Mouse (Mus musculus): ENCODE measurements around the gene Scgb3a1. TPM values are rescaled to one million over a fixed set of nuclear protein-coding genes. Genes with fewer than 3 reads are reported as not detected.
A peak's percentile ranks its signal among the peaks of the same experiment; 100 is the strongest.

Gene Scgb3a1
- polyA plus RNA-seq, 1 experiment from 2014 or later = not detected

- H3K4me2 ChIP-seq = no peak overlapping the region
- H3K4me1 ChIP-seq = peaks cover 8% of the 10 kb centered on the region
- H3K27me3 ChIP-seq = no peaks in the 10 kb centered on the region
- H3K9me3 ChIP-seq (replicated peaks) = no peaks in the 10 kb centered on the region
- no peak overlapping the region; the same call in 1 of the 2 replicates for H3K27ac ChIP-seq
- ATAC-seq (replicated peaks; ENCODE audit: low FRiP score) = peak; percentile 21; the same call in 1 of the 2 replicates
- 48% methylated on average over 7 of the region's 8 CpGs for WGBS
- H3K36me3 ChIP-seq = no peaks in the 10 kb centered on the region
- H3K9ac ChIP-seq = no peak overlapping the region
- no peak overlapping the region for H3K4me3 ChIP-seq (replicated peaks)
These were observed 17.7 kb upstream of the Scgb3a1 start for GRCm38 (mm10) chr11:49645677-49646076.

- 38% methylated on average over 18 of the region's 18 CpGs for WGBS
- Histone ChIP-seq H3K27me3 (no peaks in the 10 kb centered on the region), H3K36me3 (no peaks in the 10 kb centered on the region), H3K4me1 (peaks cover 19% of the 10 kb centered on the region), H3K9ac (no peak overlapping the region), H3K27ac (no peak overlapping the region), H3K9me3 (replicated peaks) (no peaks in the 10 kb centered on the region), H3K4me3 (replicated peaks) (no peak overlapping the region), H3K4me2 (peak overlapping the region; percentile 40)
- peak; percentile 57 for ATAC-seq (replicated peaks; ENCODE audit: low FRiP score)
These were observed 13.1 kb upstream of the Scgb3a1 start for GRCm38 (mm10) chr11:49650113-49650993.

GRCm38 (mm10) chr11:49650994-49651761 is 12.2 kb upstream of the Scgb3a1 start:
- H3K27me3 ChIP-seq = no peaks in the 10 kb centered on the region
- no peak overlapping the region for H3K9ac ChIP-seq
- H3K9me3 ChIP-seq (replicated peaks) = no peaks in the 10 kb centered on the region
- WGBS = 56% methylated on average over 16 of the region's 16 CpGs
- peaks cover 18% of the 10 kb centered on the region for H3K4me1 ChIP-seq
- no peaks in the 10 kb centered on the region for H3K36me3 ChIP-seq
- no peak; the same call in 1 of the 2 replicates for ATAC-seq (replicated peaks; ENCODE audit: low FRiP score)
- H3K4me3 ChIP-seq (replicated peaks) = no peak overlapping the region
- peak overlapping the region; percentile 40 for H3K4me2 ChIP-seq
- H3K27ac ChIP-seq = no peak overlapping the region

GRCm38 (mm10) chr11:49651762-49652322 is 11.6 kb upstream of the Scgb3a1 start:
- no peaks in the 10 kb centered on the region for H3K36me3 ChIP-seq
- no peaks in the 10 kb centered on the region for H3K9me3 ChIP-seq (replicated peaks)
- ATAC-seq (replicated peaks; ENCODE audit: low FRiP score) = no peak
- H3K4me1 ChIP-seq = peaks cover 18% of the 10 kb centered on the region
- H3K27me3 ChIP-seq = no peaks in the 10 kb centered on the region
- no peak overlapping the region for H3K9ac ChIP-seq
- no peak overlapping the region for H3K4me3 ChIP-seq (replicated peaks)
- no peak overlapping the region for H3K27ac ChIP-seq
- H3K4me2 ChIP-seq = no peak overlapping the region
- 81% methylated on average over 10 of the region's 10 CpGs for WGBS

GRCm38 (mm10) chr11:49652401-49653078 is 10.9 kb upstream of the Scgb3a1 start:
- no peak for ATAC-seq (replicated peaks; ENCODE audit: low FRiP score)
- 24% methylated on average over 19 of the region's 19 CpGs for WGBS
- Histone ChIP-seq H3K4me1 (peaks cover 18% of the 10 kb centered on the region), H3K9ac (no peak overlapping the region), H3K9me3 (replicated peaks) (no peaks in the 10 kb centered on the region), H3K27ac (no peak overlapping the region), H3K4me3 (replicated peaks) (peak overlapping the region; percentile 2; the same call in 1 of the 2 replicates), H3K4me2 (peak overlapping the region; percentile 52), H3K36me3 (no peaks in the 10 kb centered on the region), H3K27me3 (no peaks in the 10 kb centered on the region)

- no peaks in the 10 kb centered on the region for H3K36me3 ChIP-seq
- H3K27ac ChIP-seq = no peak overlapping the region
- no peaks in the 10 kb centered on the region for H3K9me3 ChIP-seq (replicated peaks)
- H3K9ac ChIP-seq = no peak overlapping the region
- 39% methylated on average over 11 of the region's 11 CpGs for WGBS
- 0 out of 2 replicates have a peak, but pooled peaks have one; percentile 26 for ATAC-seq (replicated peaks; ENCODE audit: low FRiP score)
- H3K4me1 ChIP-seq = peaks cover 18% of the 10 kb centered on the region
- H3K27me3 ChIP-seq = no peaks in the 10 kb centered on the region
- H3K4me2 ChIP-seq = peak overlapping the region; percentile 52
- H3K4me3 ChIP-seq (replicated peaks) = peak overlapping the region; percentile 2; the same call in 1 of the 2 replicates
These were observed 10.4 kb upstream of the Scgb3a1 start for GRCm38 (mm10) chr11:49653079-49653408.

- 87% methylated on average over 5 of the region's 5 CpGs for WGBS
- peaks cover 18% of the 10 kb centered on the region for H3K4me1 ChIP-seq
- H3K36me3 ChIP-seq = no peaks in the 10 kb centered on the region
- no peak overlapping the region for H3K4me3 ChIP-seq (replicated peaks)
- no peak for ATAC-seq (replicated peaks; ENCODE audit: low FRiP score)
- H3K9ac ChIP-seq = no peak overlapping the region
- H3K9me3 ChIP-seq (replicated peaks) = no peaks in the 10 kb centered on the region
- H3K27me3 ChIP-seq = no peaks in the 10 kb centered on the region
- no peak overlapping the region for H3K4me2 ChIP-seq
- H3K27ac ChIP-seq = no peak overlapping the region
These were observed 8.8 kb upstream of the Scgb3a1 start for GRCm38 (mm10) chr11:49654651-49655050.

GRCm38 (mm10) chr11:49655501-49655900 is 7.9 kb upstream of the Scgb3a1 start:
- Histone ChIP-seq H3K27me3 (no peaks in the 10 kb centered on the region), H3K9me3 (replicated peaks) (no peaks in the 10 kb centered on the region), H3K4me1 (peaks cover 14% of the 10 kb centered on the region), H3K9ac (no peak overlapping the region), H3K4me3 (replicated peaks) (no peak overlapping the region), H3K4me2 (no peak overlapping the region), H3K36me3 (no peaks in the 10 kb centered on the region), H3K27ac (no peak overlapping the region)
- ATAC-seq (replicated peaks; ENCODE audit: low FRiP score) = no peak

- H3K9me3 ChIP-seq (replicated peaks) = no peaks in the 10 kb centered on the region
- no peaks in the 10 kb centered on the region for H3K27me3 ChIP-seq
- no peak overlapping the region for H3K4me2 ChIP-seq
- 77% methylated on average over 4 of the region's 4 CpGs for WGBS
- H3K4me1 ChIP-seq = peaks cover 1% of the 10 kb centered on the region
- no peak for ATAC-seq (replicated peaks; ENCODE audit: low FRiP score)
- H3K36me3 ChIP-seq = no peaks in the 10 kb centered on the region
- no peak overlapping the region for H3K4me3 ChIP-seq (replicated peaks)
- H3K27ac ChIP-seq = no peak overlapping the region
- no peak overlapping the region for H3K9ac ChIP-seq
These were observed 5.3 kb upstream of the Scgb3a1 start for GRCm38 (mm10) chr11:49658065-49658464.

- no peaks in the 10 kb centered on the region for H3K4me1 ChIP-seq
- WGBS = 73% methylated on average over 10 of the region's 10 CpGs
- H3K9me3 ChIP-seq (replicated peaks) = no peaks in the 10 kb centered on the region
- no peak overlapping the region for H3K27ac ChIP-seq
- no peak overlapping the region for H3K4me3 ChIP-seq (replicated peaks)
- no peak overlapping the region for H3K4me2 ChIP-seq
- H3K9ac ChIP-seq = no peak overlapping the region
- no peak for ATAC-seq (replicated peaks; ENCODE audit: low FRiP score)
- no peaks in the 10 kb centered on the region for H3K27me3 ChIP-seq
- no peaks in the 10 kb centered on the region for H3K36me3 ChIP-seq
These were observed 4.5 kb upstream of the Scgb3a1 start for GRCm38 (mm10) chr11:49658791-49659469.

GRCm38 (mm10) chr11:49659470-49659799 is 4.0 kb upstream of the Scgb3a1 start:
- Histone ChIP-seq H3K36me3 (no peaks in the 10 kb centered on the region), H3K4me2 (no peak overlapping the region), H3K9ac (no peak overlapping the region), H3K4me3 (replicated peaks) (no peak overlapping the region), H3K9me3 (replicated peaks) (no peaks in the 10 kb centered on the region), H3K4me1 (no peaks in the 10 kb centered on the region), H3K27ac (no peak overlapping the region), H3K27me3 (no peaks in the 10 kb centered on the region)
- no peak for ATAC-seq (replicated peaks; ENCODE audit: low FRiP score)
- WGBS = 75% methylated on average over 7 of the region's 7 CpGs
